Mouse (Mus musculus) thymus, adult 2 months (tissue): ENCODE measurements around the gene Tmem8b. TPM values are rescaled to one million over a fixed set of nuclear protein-coding genes. Genes with fewer than 3 reads are reported as not detected.

Source experiments
- DNase-seq: peaks from one replicate; pipeline ENCODE4 v3.0.0; 2021
- H3K27ac ChIP-seq: fragments of 200-500 bp; 2 replicates; pipeline ENCODE4 v1.5.1; 2012; ENCODE audit warnings: low read length, control low read depth; ENCODE audit not compliant: control insufficient read depth, insufficient read depth
- H3K27me3 ChIP-seq: fragments of 200-500 bp; 2 replicates; pipeline ENCODE4 v1.6.1; 2012; ENCODE audit warnings: mild to moderate bottlenecking, low read length, moderate library complexity, mixed read lengths; ENCODE audit not compliant: control insufficient read depth, insufficient read depth
- H3K36me3 ChIP-seq: fragments of 200-500 bp; 2 replicates; pipeline ENCODE4 v1.6.1; 2012; ENCODE audit warnings: mild to moderate bottlenecking, low read length, moderate library complexity; ENCODE audit not compliant: control insufficient read depth, insufficient read depth
- H3K4me1 ChIP-seq: fragments of 200-500 bp; replicated peaks from 2 replicates; pipeline ENCODE4 v1.6.1; 2012; ENCODE audit warnings: low read length; ENCODE audit not compliant: control insufficient read depth, insufficient read depth
- H3K4me3 ChIP-seq: fragments of 200-500 bp; 2 replicates; pipeline ENCODE4 v1.5.1; 2012; ENCODE audit warnings: mild to moderate bottlenecking, low read length, control low read depth, moderate library complexity; ENCODE audit not compliant: control insufficient read depth, insufficient read depth
- CTCF ChIP-seq: fragments of 200-500 bp; IDR thresholded peaks from 2 replicates; pipeline ENCODE4 v1.5.1; 2012; ENCODE audit warnings: mild to moderate bottlenecking, control low read depth, low read length, moderate library complexity, borderline replicate concordance; ENCODE audit not compliant: control insufficient read depth, poor library complexity, insufficient read depth; ENCODE audit errors: extremely low read depth
- POLR2A ChIP-seq: fragments of 200-500 bp; IDR thresholded peaks from 2 replicates; pipeline ENCODE4 v1.6.1; 2012; ENCODE audit warnings: mild to moderate bottlenecking, low read length, control low read depth, moderate library complexity; ENCODE audit not compliant: control insufficient read depth, poor library complexity, insufficient read depth; ENCODE audit errors: extremely low read depth
- WGBS: fragments of 180-500 bp; shearing (Covaris S2); methylation state at CpG from one replicate; pipeline ENCODE4 v1.1.7; 2018; 5-methylcytosine and 5-hydroxymethylcytosine counted together
- polyA plus RNA-seq: library from polyadenylated mRNA; depleted of rRNA; stranded (reverse); fragments of >200 nt; gene quantifications from 2 replicates; pipeline ENCODE4 v1.2.3, GENCODE M21; 2012; rRNA removed

Tmem8b gene
- polyA plus RNA-seq, 1 experiment = 10.0 TPM

GRCm38 (mm10) chr4:43732171-43732570 is 63.4 kb downstream of the Tmem8b start:
- DNase-seq = no peak
- H3K36me3 ChIP-seq = no peaks in the 10 kb centered on the region
- no peaks in the 10 kb centered on the region for H3K27me3 ChIP-seq
- 17% methylated on average over 1 of the region's 1 CpGs for WGBS
- H3K4me1 ChIP-seq = no peaks in the 10 kb centered on the region
- no peak overlapping the region for H3K4me3 ChIP-seq
- H3K27ac ChIP-seq = no peak overlapping the region
- no peak for TF ChIP-seq CTCF
- TF ChIP-seq POLR2A = no peak

- no peak overlapping the region for H3K27ac ChIP-seq
- DNase-seq = no peak
- H3K4me1 ChIP-seq = no peaks in the 10 kb centered on the region
- no peak overlapping the region for H3K4me3 ChIP-seq
- H3K27me3 ChIP-seq = no peaks in the 10 kb centered on the region
- H3K36me3 ChIP-seq = no peaks in the 10 kb centered on the region
- no peak for TF ChIP-seq CTCF
- no peak for TF ChIP-seq POLR2A
- WGBS = 94% methylated on average over 5 of the region's 5 CpGs
Measured at GRCm38 (mm10) chr4:43733186-43733585, 64.4 kb downstream of the Tmem8b start.

- no peak overlapping the region for H3K27ac ChIP-seq
- H3K4me1 ChIP-seq = no peaks in the 10 kb centered on the region
- no peaks in the 10 kb centered on the region for H3K36me3 ChIP-seq
- H3K27me3 ChIP-seq = no peaks in the 10 kb centered on the region
- no peak for DNase-seq
- WGBS = 91% methylated on average over 6 of the region's 6 CpGs
- TF ChIP-seq POLR2A (no peak), CTCF (no peak)
- H3K4me3 ChIP-seq = no peak overlapping the region
Measured at GRCm38 (mm10) chr4:43737144-43737543, 68.4 kb downstream of the Tmem8b start.

GRCm38 (mm10) chr4:43738989-43739674 is 70.4 kb downstream of the Tmem8b start:
- no peaks in the 10 kb centered on the region for H3K27me3 ChIP-seq
- DNase-seq = no peak
- no peaks in the 10 kb centered on the region for H3K36me3 ChIP-seq
- no peaks in the 10 kb centered on the region for H3K4me1 ChIP-seq
- 87% methylated on average over 8 of the region's 8 CpGs for WGBS
- H3K27ac ChIP-seq = no peak overlapping the region
- no peak overlapping the region for H3K4me3 ChIP-seq
- TF ChIP-seq POLR2A = no peak
- TF ChIP-seq CTCF = no peak

GRCm38 (mm10) chr4:43741526-43741925 is 72.8 kb downstream of the Tmem8b start:
- Histone ChIP-seq H3K27ac (no peak overlapping the region), H3K36me3 (no peaks in the 10 kb centered on the region), H3K4me3 (no peak overlapping the region), H3K4me1 (no peaks in the 10 kb centered on the region), H3K27me3 (no peaks in the 10 kb centered on the region)
- 84% methylated on average over 5 of the region's 5 CpGs for WGBS
- TF ChIP-seq CTCF (no peak), POLR2A (no peak)
- no peak for DNase-seq

Other genes starting within 250 kb of the Tmem8b start
- gene Fam166b, start 239.8 kb upstream of the Tmem8b start, polyA plus RNA-seq = 0.22 and 0.42 TPM in 2 replicates
- 66.6 and 67.5 TPM in 2 replicates for gene Tesk1, start 227.0 kb upstream of the Tmem8b start, polyA plus RNA-seq
- gene Cd72, start 214.3 kb upstream of the Tmem8b start, polyA plus RNA-seq = 9.8 and 10.8 TPM in 2 replicates
- 187 and 239 TPM in 2 replicates for gene Sit1, start 185.2 kb upstream of the Tmem8b start, polyA plus RNA-seq
- gene Ccdc107, start 176.1 kb upstream of the Tmem8b start, polyA plus RNA-seq = 330 and 367 TPM in 2 replicates
- gene Arhgef39, start 169.3 kb upstream of the Tmem8b start, polyA plus RNA-seq = 105 and 108 TPM in 2 replicates
- 2.5 and 2.9 TPM in 2 replicates for gene Car9, start 162.0 kb upstream of the Tmem8b start, polyA plus RNA-seq
- gene Tpm2, start 145.2 kb upstream of the Tmem8b start, polyA plus RNA-seq = 10.7 and 12.1 TPM in 2 replicates
- gene Creb3, start 106.6 kb upstream of the Tmem8b start, polyA plus RNA-seq = 64.6 and 80.2 TPM in 2 replicates
- gene Tln1, start 106.3 kb upstream of the Tmem8b start, polyA plus RNA-seq = 225 and 254 TPM in 2 replicates
- 99.6 and 114 TPM in 2 replicates for gene Rgp1, start 90.3 kb upstream of the Tmem8b start, polyA plus RNA-seq
- gene Gba2, start 90.1 kb upstream of the Tmem8b start, polyA plus RNA-seq = 85.4 and 87.0 TPM in 2 replicates
- not detected in 2 replicates for gene Msmp, start 84.5 kb upstream of the Tmem8b start, polyA plus RNA-seq
- 5.2 and 6.3 TPM in 2 replicates for gene Npr2, start 37.0 kb upstream of the Tmem8b start, polyA plus RNA-seq
- gene Spag8, start 15.4 kb upstream of the Tmem8b start, polyA plus RNA-seq = 1.00 and 1.0 TPM in 2 replicates
- gene Hint2, start 12.5 kb upstream of the Tmem8b start, polyA plus RNA-seq = 28.8 and 41.5 TPM in 2 replicates
- 0.03 TPM in 1 of 2 replicates, not detected in the other for gene Fam221b, start 174 bp downstream of the Tmem8b start, polyA plus RNA-seq
- gene Olfr70, start 31.8 kb downstream of the Tmem8b start, polyA plus RNA-seq = not detected in 2 replicates
- gene Olfr71, start 41.3 kb downstream of the Tmem8b start, polyA plus RNA-seq = not detected in 2 replicates
- 1.2 and 1.8 TPM in 2 replicates for gene Hrct1, start 58.2 kb downstream of the Tmem8b start, polyA plus RNA-seq
- 0.64 and 0.96 TPM in 2 replicates for gene Spaar, start 61.1 kb downstream of the Tmem8b start, polyA plus RNA-seq
- gene Olfr159, start 102.0 kb downstream of the Tmem8b start, polyA plus RNA-seq = not detected in 2 replicates
- not detected in 2 replicates for gene Olfr156, start 154.9 kb downstream of the Tmem8b start, polyA plus RNA-seq
- gene Olfr157, start 171.2 kb downstream of the Tmem8b start, polyA plus RNA-seq = 0.01 and 0.11 TPM in 2 replicates
- not detected in 2 replicates for gene Olfr155, start 182.6 kb downstream of the Tmem8b start, polyA plus RNA-seq
- 2.8 and 3.3 TPM in 2 replicates for gene Reck, start 206.6 kb downstream of the Tmem8b start, polyA plus RNA-seq